ENCODE assay signal across 7 mouse cellular contexts in genomic region chr3:88503505-88503863, GRCm38 (mm10). TPM values are rescaled to one million over a fixed set of nuclear protein-coding genes. Genes with fewer than 3 reads are reported as not detected.
DNase-seq lines count a peak whose midpoint lies in the region; ATAC-seq lines count a peak whose summit lies in the region.

No protein-coding gene starts in this region.

- peak overlapping the region; percentile 96 for H3K4me3 ChIP-seq in embryonic facial prominence, embryonic 13.5 days
- peak overlapping the region; percentile 57 for H3K4me3 ChIP-seq in hindbrain, embryonic 14.5 days (replicated peaks; ENCODE audit: low read length)
- peak overlapping the region; percentile 68 for H3K4me3 ChIP-seq in midbrain, embryonic 10.5 days

- peaks cover 19% of the 10 kb centered on the region for H3K36me3 ChIP-seq in embryonic facial prominence, embryonic 13.5 days
- H3K36me3 ChIP-seq in hindbrain, embryonic 14.5 days (replicated peaks; ENCODE audit: control insufficient read depth, insufficient read depth): no peaks in the 10 kb centered on the region
- H3K36me3 ChIP-seq in midbrain, embryonic 10.5 days: no peaks in the 10 kb centered on the region

- peak; percentile 79 for DNase-seq in right cerebral cortex, adult 18-20 months
- DNase-seq in right cerebral cortex, postnatal 10 days (ENCODE audit: low spot score in 2 of 2): no peak
- DNase-seq in hindbrain, embryonic 14.5 days (ENCODE audit: low spot score): no peak
- no peak for DNase-seq in midbrain, embryonic 10.5 days (ENCODE audit: low spot score)
- DNase-seq in thymus, postnatal 36 days: no peak
- no peak for DNase-seq in T-cell, adult 2 months (ENCODE audit: low spot score)

- 9% methylated on average over 4 of the region's 4 CpGs for WGBS in embryonic facial prominence, embryonic 13.5 days
- WGBS in hindbrain, embryonic 14.5 days: 8% methylated on average over 4 of the region's 4 CpGs
- 20% methylated on average over 4 of the region's 4 CpGs for WGBS in midbrain, embryonic 10.5 days

- no peaks in the 10 kb centered on the region for H3K9me3 ChIP-seq in embryonic facial prominence, embryonic 13.5 days
- no peaks in the 10 kb centered on the region for H3K9me3 ChIP-seq in hindbrain, embryonic 14.5 days (ENCODE audit: control insufficient read depth, low read length)
- no peaks in the 10 kb centered on the region for H3K9me3 ChIP-seq in midbrain, embryonic 10.5 days (replicated peaks)

- peak; percentile 32; the same call in 1 of the 2 replicates for ATAC-seq in embryonic facial prominence, embryonic 13.5 days (ENCODE audit: insufficient number of reproducible peaks, insufficient read depth, low FRiP score, low TSS enrichment, low read depth)
- ATAC-seq in hindbrain, embryonic 14.5 days (ENCODE audit: low FRiP score): peak; percentile 12; the same call in 1 of the 2 replicates

- peak overlapping the region; percentile 99 for H3K27ac ChIP-seq in embryonic facial prominence, embryonic 13.5 days
- H3K27ac ChIP-seq in hindbrain, embryonic 14.5 days: no peak overlapping the region
- 0 out of 2 replicates have a peak overlapping the region, but pooled peaks have one; percentile 74 for H3K27ac ChIP-seq in midbrain, embryonic 10.5 days (replicated peaks)

- peak overlapping the region; percentile 91 for H3K4me2 ChIP-seq in embryonic facial prominence, embryonic 13.5 days
- peak overlapping the region; percentile 83 for H3K4me2 ChIP-seq in hindbrain, embryonic 14.5 days (replicated peaks)

- peak overlapping the region; percentile 97 for H3K9ac ChIP-seq in embryonic facial prominence, embryonic 13.5 days
- peak overlapping the region; percentile 71; the same call in 1 of the 2 replicates for H3K9ac ChIP-seq in hindbrain, embryonic 14.5 days

- H3K27me3 ChIP-seq in embryonic facial prominence, embryonic 13.5 days: no peaks in the 10 kb centered on the region
- peaks cover 4% of the 10 kb centered on the region for H3K27me3 ChIP-seq in hindbrain, embryonic 14.5 days (ENCODE audit: control insufficient read depth, insufficient read depth, low read length)
- peaks cover 49% of the 10 kb centered on the region for H3K27me3 ChIP-seq in midbrain, embryonic 10.5 days (ENCODE audit: low read depth, poor library complexity, severe bottlenecking)

- peaks cover 67% of the 10 kb centered on the region for H3K4me1 ChIP-seq in embryonic facial prominence, embryonic 13.5 days
- H3K4me1 ChIP-seq in hindbrain, embryonic 14.5 days (replicated peaks; ENCODE audit: control insufficient read depth, insufficient read depth, low read length): peaks cover 14% of the 10 kb centered on the region
- peaks cover 45% of the 10 kb centered on the region for H3K4me1 ChIP-seq in midbrain, embryonic 10.5 days

RNA-seq across cellular contexts. Expression of gene Lmna, which starts 6.3 kb away (rescaled TPM):
- 311 and 321 TPM in 2 replicates for polyA plus RNA-seq in embryonic facial prominence, embryonic 13.5 days (2015; fragmentation: Nextera tagmentation; extraction: Ambion mirVana)
- polyA plus RNA-seq in hindbrain, embryonic 14.5 days (2014; fragmentation: Nextera tagmentation; extraction: Ambion mirVana): 44.3 and 47.3 TPM in 2 replicates
- polyA plus RNA-seq in midbrain, embryonic 10.5 days (2016; fragmentation: Nextera tagmentation; extraction: Ambion mirVana): 13.5 and 18.3 TPM in 2 replicates

RNA-seq across cellular contexts. Expression of gene Mex3a, which starts 28.7 kb away (rescaled TPM):
- 32.2 and 33.4 TPM in 2 replicates for polyA plus RNA-seq in embryonic facial prominence, embryonic 13.5 days (2015; fragmentation: Nextera tagmentation; extraction: Ambion mirVana)
- 30.8 and 31.0 TPM in 2 replicates for polyA plus RNA-seq in hindbrain, embryonic 14.5 days (2014; fragmentation: Nextera tagmentation; extraction: Ambion mirVana)
- 27.7 and 33.8 TPM in 2 replicates for polyA plus RNA-seq in midbrain, embryonic 10.5 days (2016; fragmentation: Nextera tagmentation; extraction: Ambion mirVana)

RNA-seq across cellular contexts. Expression of gene Sema4a, which starts 42.5 kb away (rescaled TPM):
- polyA plus RNA-seq in embryonic facial prominence, embryonic 13.5 days (2015; fragmentation: Nextera tagmentation; extraction: Ambion mirVana): 10.3 and 13.3 TPM in 2 replicates
- 21.5 and 22.9 TPM in 2 replicates for polyA plus RNA-seq in hindbrain, embryonic 14.5 days (2014; fragmentation: Nextera tagmentation; extraction: Ambion mirVana)
- polyA plus RNA-seq in midbrain, embryonic 10.5 days (2016; fragmentation: Nextera tagmentation; extraction: Ambion mirVana): 4.9 and 10.5 TPM in 2 replicates

RNA-seq across cellular contexts. Expression of gene Rab25, which starts 44.6 kb away (rescaled TPM):
- polyA plus RNA-seq in embryonic facial prominence, embryonic 13.5 days (2015; fragmentation: Nextera tagmentation; extraction: Ambion mirVana): 18.6 and 19.5 TPM in 2 replicates
- 0.20 TPM in 1 of 2 replicates, not detected in the other for polyA plus RNA-seq in hindbrain, embryonic 14.5 days (2014; fragmentation: Nextera tagmentation; extraction: Ambion mirVana)
- 0.49 and 0.79 TPM in 2 replicates for polyA plus RNA-seq in midbrain, embryonic 10.5 days (2016; fragmentation: Nextera tagmentation; extraction: Ambion mirVana)

RNA-seq across cellular contexts. Expression of gene Lamtor2, which starts 49.4 kb away (rescaled TPM):
- polyA plus RNA-seq in embryonic facial prominence, embryonic 13.5 days (2015; fragmentation: Nextera tagmentation; extraction: Ambion mirVana): 164 and 169 TPM in 2 replicates
- 102 and 107 TPM in 2 replicates for polyA plus RNA-seq in hindbrain, embryonic 14.5 days (2014; fragmentation: Nextera tagmentation; extraction: Ambion mirVana)
- polyA plus RNA-seq in midbrain, embryonic 10.5 days (2016; fragmentation: Nextera tagmentation; extraction: Ambion mirVana): 175 and 192 TPM in 2 replicates
